Mouse (Mus musculus) CH12.LX (cell line): ENCODE data around the gene Prpf4b. TPM values are rescaled to one million over a fixed set of nuclear protein-coding genes. Genes with fewer than 3 reads are reported as not detected.

Source experiments
- DNase-seq: peaks from one replicate; pipeline ENCODE4 v3.0.0-alpha.2; 2013; ENCODE audit errors: extremely low read depth
- H3K27ac ChIP-seq: 2 replicates; pipeline ENCODE4 v1.5.1; 2012; ENCODE audit warnings: low read depth, mild to moderate bottlenecking, control low read depth, moderate library complexity; ENCODE audit not compliant: insufficient read depth
- H3K27me3 ChIP-seq: replicated peaks from 2 replicates; pipeline ENCODE3; 2012; ENCODE audit warnings: inconsistent platforms
- H3K36me3 ChIP-seq, 2 experiments: replicated peaks in 1 of 2; 2 replicates each; pipeline versions ENCODE3 to v1.6.1; 2012; ENCODE audit warnings: inconsistent platforms in 1 of 2, low read length in 1 of 2, mild to moderate bottlenecking in 1 of 2, mixed read lengths in 1 of 2, moderate library complexity in 1 of 2; ENCODE audit not compliant: control insufficient read depth in 1 of 2, insufficient read depth in 1 of 2
- H3K4me1 ChIP-seq, 2 experiments: 2 replicates each; pipeline ENCODE4 v1.6.1; 2012; ENCODE audit warnings: inconsistent platforms in 1 of 2, moderate library complexity in 1 of 2; ENCODE audit not compliant: insufficient read depth in 2 of 2, control insufficient read depth in 1 of 2
- H3K4me2 ChIP-seq: 2 replicates; pipeline ENCODE4 v1.6.1; 2012; ENCODE audit warnings: low read depth, mild to moderate bottlenecking, control low read depth; ENCODE audit not compliant: poor library complexity, insufficient read depth, severe bottlenecking
- H3K4me3 ChIP-seq, 3 experiments: fragments of 150-350 bp in 1 of 3; sonication (generic) in 1 of 3; replicated peaks in 1 of 3; 2 replicates each; pipeline versions ENCODE3 to v1.5.1; 2011 to 2012; ENCODE audit warnings: low read depth in 2 of 3, low read length in 2 of 3, mild to moderate bottlenecking in 2 of 3, moderate library complexity in 2 of 3, control low read depth in 1 of 3, improper control_type of control experiment in 1 of 3, inconsistent platforms in 1 of 3, mixed read lengths in 1 of 3; ENCODE audit not compliant: poor library complexity in 1 of 3
- H3K79me2 ChIP-seq: replicated peaks from 2 replicates; pipeline ENCODE4 v1.6.1; 2012; ENCODE audit warnings: mild to moderate bottlenecking, moderate library complexity; ENCODE audit not compliant: control insufficient read depth, poor library complexity, insufficient read depth, severe bottlenecking; ENCODE audit errors: extremely low read depth
- H3K9ac ChIP-seq: 2 replicates; pipeline ENCODE4 v1.6.1; 2012; ENCODE audit warnings: low read depth, mild to moderate bottlenecking, control low read depth, moderate library complexity; ENCODE audit not compliant: insufficient read depth
- H3K9me3 ChIP-seq: replicated peaks from 2 replicates; pipeline ENCODE3; 2012; ENCODE audit warnings: low read length, inconsistent platforms, mixed read lengths
- BHLHE40 ChIP-seq: IDR thresholded peaks from 2 replicates; pipeline ENCODE4 v1.6.1; 2011; ENCODE audit warnings: mild to moderate bottlenecking, low read depth, low read length, improper control_type of control experiment
- CHD1 ChIP-seq: IDR thresholded peaks from 2 replicates; pipeline ENCODE4 v1.6.1; 2012; ENCODE audit warnings: low read depth, low read length, improper control_type of control experiment, inconsistent platforms
- CHD2 ChIP-seq: IDR thresholded peaks from 2 replicates; pipeline ENCODE4 v1.6.1; 2011; ENCODE audit warnings: low read length, improper control_type of control experiment
- E2F4 ChIP-seq: IDR thresholded peaks from 2 replicates; pipeline ENCODE4 v1.6.1; 2011; ENCODE audit warnings: low read depth, low read length, improper control_type of control experiment; ENCODE audit not compliant: insufficient replicate concordance
- EP300 ChIP-seq: IDR thresholded peaks from 2 replicates; pipeline ENCODE4 v1.6.1; 2011; ENCODE audit warnings: low read length, improper control_type of control experiment
- GABPA ChIP-seq: IDR thresholded peaks from 2 replicates; pipeline ENCODE4 v1.6.1; 2012; ENCODE audit warnings: low read depth, low read length, improper control_type of control experiment, inconsistent platforms; ENCODE audit not compliant: insufficient replicate concordance
- HCFC1 ChIP-seq: IDR thresholded peaks from 2 replicates; pipeline ENCODE4 v1.6.1; 2012; ENCODE audit warnings: low read depth, mild to moderate bottlenecking, inconsistent platforms, low read length, improper control_type of control experiment
- IRF4 ChIP-seq: IDR thresholded peaks from 2 replicates; pipeline ENCODE4 v1.6.1; 2014; ENCODE audit warnings: low read depth, mild to moderate bottlenecking, inconsistent platforms, low read length, improper control_type of control experiment
- JUN ChIP-seq: IDR thresholded peaks from 2 replicates; pipeline ENCODE4 v1.6.1; 2011; ENCODE audit warnings: low read depth, mild to moderate bottlenecking, low read length, improper control_type of control experiment, moderate library complexity; ENCODE audit not compliant: insufficient read depth
- JUND ChIP-seq: conservative IDR thresholded peaks from 2 replicates; pipeline ENCODE4 v1.6.1; 2011; ENCODE audit warnings: low read depth, low read length, improper control_type of control experiment
- MAX ChIP-seq: IDR thresholded peaks from 2 replicates; pipeline ENCODE4 v1.6.1; 2011; ENCODE audit warnings: low read length, improper control_type of control experiment
- MAZ ChIP-seq: IDR thresholded peaks from 2 replicates; pipeline ENCODE4 v1.6.1; 2012; ENCODE audit warnings: low read depth, mild to moderate bottlenecking, inconsistent platforms, low read length, improper control_type of control experiment, moderate library complexity
- MEF2A ChIP-seq: IDR thresholded peaks from 2 replicates; pipeline ENCODE4 v1.6.1; 2014; ENCODE audit warnings: low read depth, mild to moderate bottlenecking, inconsistent platforms, low read length, improper control_type of control experiment, borderline replicate concordance
- MXI1 ChIP-seq: IDR thresholded peaks from 2 replicates; pipeline ENCODE4 v1.6.1; 2011; ENCODE audit warnings: mild to moderate bottlenecking, low read depth, low read length, improper control_type of control experiment
- MYC ChIP-seq: IDR thresholded peaks from 2 replicates; pipeline ENCODE4 v1.6.1; 2011; ENCODE audit warnings: low read depth, mild to moderate bottlenecking, improper control_type of control experiment, low read length
- POLR2A ChIP-seq: IDR thresholded peaks from 2 replicates; pipeline ENCODE4 v1.6.1; 2011; ENCODE audit warnings: low read depth, mild to moderate bottlenecking, improper control_type of control experiment, low read length
- POLR2AphosphoS2 ChIP-seq: IDR thresholded peaks from 2 replicates; pipeline ENCODE4 v1.6.1; 2011; ENCODE audit warnings: low read depth, low read length, improper control_type of control experiment
- RAD21 ChIP-seq: IDR thresholded peaks from 2 replicates; pipeline ENCODE4 v1.6.1; 2011; ENCODE audit warnings: low read depth, mild to moderate bottlenecking, low read length, improper control_type of control experiment, moderate library complexity
- SIN3A ChIP-seq: IDR thresholded peaks from 2 replicates; pipeline ENCODE4 v1.6.1; 2012; ENCODE audit warnings: low read length, improper control_type of control experiment, inconsistent platforms
- TCF12 ChIP-seq: IDR thresholded peaks from 2 replicates; pipeline ENCODE4 v1.6.1; 2014; ENCODE audit warnings: low read depth, mild to moderate bottlenecking, inconsistent platforms, low read length, improper control_type of control experiment
- UBTF ChIP-seq: IDR thresholded peaks from 2 replicates; pipeline ENCODE4 v1.6.1; 2012; ENCODE audit warnings: low read depth, mild to moderate bottlenecking, inconsistent platforms, low read length, improper control_type of control experiment, moderate library complexity
- ZC3H11A ChIP-seq: IDR thresholded peaks from 2 replicates; pipeline ENCODE4 v1.6.1; 2012; ENCODE audit warnings: low read depth, mild to moderate bottlenecking, inconsistent platforms, low read length, improper control_type of control experiment
- ZKSCAN1 ChIP-seq: IDR thresholded peaks from 2 replicates; pipeline ENCODE4 v1.6.1; 2012; ENCODE audit warnings: low read depth, inconsistent platforms, low read length, improper control_type of control experiment, borderline replicate concordance
- dilution Hi-C: fragments of 300-500 bp; cut with MboI; formaldehyde crosslinking; loops from 2 replicates; pipeline ENCODE4 v1.14.3; 2020; ENCODE audit warnings: low sequenced_read_pairs; ENCODE audit not compliant: extremely low pct_unique_long_range_greater_than_20kb, extremely low pct_ligation_motif_present
- in situ Hi-C: fragments of 300-500 bp; cut with MboI; formaldehyde crosslinking; loops from 3 replicates; pipeline ENCODE4 v1.14.3; 2019; ENCODE audit warnings: low sequenced_read_pairs, low pct_ligation_motif_present, low pct_unique_long_range_greater_than_20kb, mixed read lengths
- polyA plus RNA-seq: library from polyadenylated mRNA; unstranded; fragments of >175 nt; gene quantifications from 2 replicates; pipeline ENCODE4 v1.2.1, GENCODE M21; 2012; ENCODE audit warnings: low read depth; ENCODE audit not compliant: insufficient read length
- total RNA-seq, 2 experiments: library from RNA; depleted of rRNA; stranded (reverse); fragments of 300-350 nt in 1 of 2; fragments of >200 nt in 1 of 2; gene quantifications; 2 replicates each; pipeline ENCODE4 v1.2.3; 2012 to 2014

The Prpf4b gene
- total and polyA plus RNA-seq, 3 experiments = 51.1 to 94.9 (median 57.3) TPM

DNA sequence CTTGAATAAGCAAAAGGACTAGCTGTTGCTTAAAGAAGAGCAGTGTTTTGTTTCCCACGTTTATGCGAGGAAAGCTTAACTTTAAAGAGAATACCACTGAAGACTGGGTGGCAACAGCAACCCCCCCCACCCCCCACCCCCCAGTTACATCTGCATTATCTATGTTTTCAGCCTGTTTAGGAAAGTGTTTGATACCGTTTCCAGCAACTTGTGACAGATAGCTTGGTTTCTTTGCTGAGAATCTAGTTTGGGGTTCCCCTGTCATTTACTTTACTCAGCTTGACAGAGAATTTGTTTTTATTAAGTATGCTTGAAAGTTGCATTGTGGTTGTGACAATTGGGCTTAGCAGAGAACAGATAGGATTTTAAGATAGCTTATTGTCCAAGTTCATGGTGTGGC is 1.4 kb downstream of the Prpf4b start:
- 0 out of 2 replicates have a peak, but pooled peaks have one; percentile 45 for TF ChIP-seq CHD1
- TF ChIP-seq JUN = no peak
- Histone ChIP-seq H3K4me2 (peak overlapping the region; percentile 90), H3K9ac (peak overlapping the region; percentile 83), H3K9me3 (no peaks in the 10 kb centered on the region), H3K4me1 (peaks cover 3 to 33% of the 10 kb centered on the region in 2 experiments; a peak in 2 of 4 replicates), H3K79me2 (peaks cover 53% of the 10 kb centered on the region), H3K36me3 (peaks cover 9 to 19% of the 10 kb centered on the region in 2 experiments), H3K27me3 (no peaks in the 10 kb centered on the region), H3K27ac (no peak overlapping the region), H3K4me3 (peak overlapping the region; percentile 87 to 98 (median 97))
- in situ Hi-C loops = no loop called here
- dilution Hi-C loops = no loop called here
- no peak for DNase-seq

DNA sequence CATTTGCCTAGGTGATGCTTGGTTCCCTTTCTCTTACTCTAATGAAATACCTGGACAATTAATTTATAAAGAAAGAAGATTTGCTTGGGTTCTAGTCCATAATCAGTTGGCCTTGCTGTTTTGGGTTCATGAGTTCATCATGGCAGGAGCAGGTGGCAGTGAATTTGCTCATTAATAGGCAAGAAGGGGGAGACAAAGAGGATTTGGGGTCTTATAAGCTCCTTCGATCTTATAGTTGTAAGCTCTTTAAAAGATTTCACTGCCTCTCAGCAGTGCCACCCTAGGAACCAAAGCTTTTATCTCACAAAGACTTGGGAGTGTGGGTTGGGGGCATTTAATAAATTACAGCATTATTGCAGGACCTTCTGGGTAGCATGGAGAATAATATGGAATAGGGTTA is 17.8 kb downstream of the Prpf4b start:
- H3K4me3 ChIP-seq = no peak overlapping the region
- no peaks in the 10 kb centered on the region for H3K27me3 ChIP-seq
- in situ Hi-C loops = no loop called here
- no peaks in the 10 kb centered on the region for H3K9me3 ChIP-seq
- dilution Hi-C loops = no loop called here
- H3K36me3 ChIP-seq = peaks cover 55 to 97% of the 10 kb centered on the region in 2 experiments
- H3K4me2 ChIP-seq = no peak overlapping the region
- TF ChIP-seq MEF2A (no peak), IRF4 (no peak), POLR2AphosphoS2 (no peak), E2F4 (no peak)
- DNase-seq = no peak
- H3K4me1 ChIP-seq = no peaks in the 10 kb centered on the region
- H3K79me2 ChIP-seq = no peaks in the 10 kb centered on the region; the same call in none of the 2 replicates
- H3K9ac ChIP-seq = no peak overlapping the region
- no peak overlapping the region for H3K27ac ChIP-seq

DNA sequence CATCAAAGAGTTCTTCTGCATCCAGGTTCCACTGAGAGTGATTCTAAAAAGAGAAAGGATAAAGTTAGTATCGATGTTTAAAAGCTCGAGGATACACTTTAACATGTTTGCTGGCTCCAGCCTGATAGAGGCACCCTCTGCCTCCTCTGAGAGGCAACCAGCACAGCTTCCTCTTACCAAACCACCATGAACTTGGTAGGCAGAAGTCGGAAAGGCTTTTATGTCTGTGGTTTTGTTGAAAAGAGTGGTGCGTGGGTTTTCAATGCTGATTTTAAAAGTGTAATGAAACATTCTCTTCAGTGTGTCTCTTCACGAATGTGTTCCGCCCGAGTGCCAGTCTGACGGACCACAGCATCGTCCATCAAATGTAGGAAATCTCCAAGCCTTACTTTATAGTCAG is 39.5 kb downstream of the Prpf4b start:
- TF ChIP-seq SIN3A (no peak), ZKSCAN1 (no peak), TCF12 (no peak), JUND (no peak), ZC3H11A (no peak), MYC (no peak), UBTF (no peak), EP300 (no peak), CHD2 (no peak), POLR2A (no peak), MAZ (no peak), MXI1 (no peak), BHLHE40 (no peak), RAD21 (no peak), IRF4 (no peak), GABPA (no peak), HCFC1 (no peak), POLR2AphosphoS2 (no peak), MAX (no peak)
- H3K27ac ChIP-seq = no peak overlapping the region
- no peak overlapping the region for H3K4me3 ChIP-seq
- H3K4me2 ChIP-seq = no peak overlapping the region
- H3K9me3 ChIP-seq = no peaks in the 10 kb centered on the region
- in situ Hi-C loops (no loop called here), dilution Hi-C loops (no loop called here)
- H3K36me3 ChIP-seq = no peaks in the 10 kb centered on the region
- no peak overlapping the region for H3K9ac ChIP-seq
- DNase-seq = no peak
- H3K4me1 ChIP-seq = no peaks in the 10 kb centered on the region
- no peaks in the 10 kb centered on the region for H3K79me2 ChIP-seq
- H3K27me3 ChIP-seq = no peaks in the 10 kb centered on the region
